Mouse (Mus musculus) liver, embryonic 16.5 days (tissue): Measurements from ENCODE around the gene Sned1. TPM values are rescaled to one million over a fixed set of nuclear protein-coding genes. Genes with fewer than 3 reads are reported as not detected.

Source experiments
- ATAC-seq: fragments of 200-750 bp; cut with Nextera tagmentation; 2 replicates; pipeline ENCODE4 v1.8.0; 2017; ENCODE audit warnings: low read depth, mild to moderate bottlenecking, moderate number of reproducible peaks, moderate library complexity
- H3K27ac ChIP-seq: fragments of 300-500 bp; sonication (generic); 2 replicates; pipeline ENCODE4 v1.5.1; 2014; ENCODE audit warnings: mild to moderate bottlenecking, low read length
- H3K27me3 ChIP-seq: fragments of 300-500 bp; sonication (generic); 2 replicates; pipeline ENCODE4 v1.6.1; 2014; ENCODE audit warnings: low read depth, low read length, mixed read lengths; ENCODE audit not compliant: control insufficient read depth, insufficient read depth
- H3K36me3 ChIP-seq: fragments of 300-500 bp; sonication (generic); 2 replicates; pipeline ENCODE4 v1.6.1; 2014; ENCODE audit warnings: mild to moderate bottlenecking; ENCODE audit not compliant: control insufficient read depth, insufficient read depth
- H3K4me1 ChIP-seq: fragments of 300-500 bp; sonication (generic); 2 replicates; pipeline ENCODE4 v1.6.1; 2014; ENCODE audit warnings: low read depth, low read length, mixed read lengths; ENCODE audit not compliant: control insufficient read depth
- H3K4me2 ChIP-seq: fragments of 300-500 bp; sonication (generic); 2 replicates; pipeline ENCODE4 v1.6.1; 2014; ENCODE audit warnings: low read depth, low read length, mixed read lengths
- H3K4me3 ChIP-seq: fragments of 300-500 bp; sonication (generic); 2 replicates; pipeline ENCODE4 v1.5.1; 2014; ENCODE audit warnings: low read depth, mild to moderate bottlenecking, low read length
- H3K9ac ChIP-seq: fragments of 300-500 bp; sonication (generic); 2 replicates; pipeline ENCODE4 v1.6.1; 2014; ENCODE audit warnings: low read depth, low read length
- H3K9me3 ChIP-seq: fragments of 300-500 bp; sonication (generic); replicated peaks from 2 replicates; pipeline ENCODE4 v1.6.1; 2016; ENCODE audit warnings: low read length; ENCODE audit not compliant: control insufficient read depth
- WGBS: fragments of 180-500 bp; shearing (Covaris S2); extraction: QIAGEN DNeasy Blood & Tissue Kit; methylation state at CpG from one replicate; pipeline ENCODE4 v1.1.7; 2014; ENCODE audit not compliant: insufficient replicate concordance; 5-methylcytosine and 5-hydroxymethylcytosine counted together
- polyA plus RNA-seq: library from polyadenylated mRNA; unstranded; fragments of >200 nt; fragmentation: Nextera tagmentation; extraction: Ambion mirVana; gene quantifications from 2 replicates; pipeline ENCODE4 v1.2.1, GENCODE M21; 2015

Gene Sned1
- polyA plus RNA-seq, 1 experiment from 2014 or later: 0.19 TPM

GRCm38 (mm10) chr1:93252586-93252985 lies 16.9 kb downstream of the Sned1 start:
- Histone ChIP-seq H3K27ac (no peak overlapping the region), H3K9ac (no peak overlapping the region), H3K9me3 (no peaks in the 10 kb centered on the region), H3K36me3 (no peaks in the 10 kb centered on the region), H3K4me1 (no peaks in the 10 kb centered on the region), H3K27me3 (no peaks in the 10 kb centered on the region), H3K4me2 (no peak overlapping the region), H3K4me3 (no peak overlapping the region)
- no peak for ATAC-seq
- 29% methylated on average over 2 of the region's 2 CpGs for WGBS

- Histone ChIP-seq H3K4me3 (no peak overlapping the region), H3K4me2 (no peak overlapping the region), H3K36me3 (no peaks in the 10 kb centered on the region), H3K27me3 (no peaks in the 10 kb centered on the region), H3K9ac (no peak overlapping the region), H3K4me1 (no peaks in the 10 kb centered on the region), H3K9me3 (no peaks in the 10 kb centered on the region), H3K27ac (no peak overlapping the region)
- ATAC-seq: no peak
- WGBS: 60% methylated on average over 7 of the region's 7 CpGs
These were observed 20.1 kb downstream of the Sned1 start for GRCm38 (mm10) chr1:93255761-93256160.

GRCm38 (mm10) chr1:93257560-93257959 lies 21.9 kb downstream of the Sned1 start:
- no peak for ATAC-seq
- Histone ChIP-seq H3K9me3 (no peaks in the 10 kb centered on the region), H3K4me2 (no peak overlapping the region), H3K4me1 (no peaks in the 10 kb centered on the region), H3K27me3 (no peaks in the 10 kb centered on the region), H3K27ac (no peak overlapping the region), H3K4me3 (no peak overlapping the region), H3K36me3 (no peaks in the 10 kb centered on the region), H3K9ac (no peak overlapping the region)
- 83% methylated on average over 1 of the region's 1 CpGs for WGBS

GRCm38 (mm10) chr1:93267207-93267606 lies 31.6 kb downstream of the Sned1 start:
- Histone ChIP-seq H3K4me2 (no peak overlapping the region), H3K4me3 (no peak overlapping the region), H3K4me1 (no peaks in the 10 kb centered on the region), H3K36me3 (no peaks in the 10 kb centered on the region), H3K27me3 (no peaks in the 10 kb centered on the region), H3K9ac (no peak overlapping the region), H3K9me3 (no peaks in the 10 kb centered on the region), H3K27ac (no peak overlapping the region)
- ATAC-seq: no peak
- 34% methylated on average over 3 of the region's 3 CpGs for WGBS

GRCm38 (mm10) chr1:93268246-93268645 lies 32.6 kb downstream of the Sned1 start:
- no peak overlapping the region for H3K27ac ChIP-seq
- no peaks in the 10 kb centered on the region for H3K36me3 ChIP-seq
- H3K9ac ChIP-seq: no peak overlapping the region
- no peak overlapping the region for H3K4me2 ChIP-seq
- no peaks in the 10 kb centered on the region for H3K27me3 ChIP-seq
- WGBS: 80% methylated on average over 2 of the region's 2 CpGs
- H3K4me3 ChIP-seq: no peak overlapping the region
- no peaks in the 10 kb centered on the region for H3K9me3 ChIP-seq
- ATAC-seq: no peak
- no peaks in the 10 kb centered on the region for H3K4me1 ChIP-seq

- no peak overlapping the region for H3K4me2 ChIP-seq
- no peak overlapping the region for H3K4me3 ChIP-seq
- 50% methylated on average over 3 of the region's 3 CpGs for WGBS
These were observed 35.0 kb downstream of the Sned1 start for GRCm38 (mm10) chr1:93270516-93271240.

GRCm38 (mm10) chr1:93271751-93272150 lies 36.1 kb downstream of the Sned1 start:
- Histone ChIP-seq H3K9ac (no peak overlapping the region), H3K27ac (no peak overlapping the region), H3K4me2 (no peak overlapping the region), H3K9me3 (no peaks in the 10 kb centered on the region), H3K36me3 (no peaks in the 10 kb centered on the region), H3K27me3 (no peaks in the 10 kb centered on the region), H3K4me3 (no peak overlapping the region), H3K4me1 (no peaks in the 10 kb centered on the region)
- WGBS: 57% methylated on average over 5 of the region's 6 CpGs
- no peak for ATAC-seq

More at GRCm38 (mm10) chr1:93270516-93271240, 35.0 kb downstream of the Sned1 start:
- ATAC-seq: no peak
- no peaks in the 10 kb centered on the region for H3K4me1 ChIP-seq
- no peak overlapping the region for H3K9ac ChIP-seq
- H3K36me3 ChIP-seq: no peaks in the 10 kb centered on the region
- no peaks in the 10 kb centered on the region for H3K9me3 ChIP-seq
- no peak overlapping the region for H3K27ac ChIP-seq
- H3K27me3 ChIP-seq: no peaks in the 10 kb centered on the region

GRCm38 (mm10) chr1:93272409-93272821 lies 36.8 kb downstream of the Sned1 start:
- Histone ChIP-seq H3K9me3 (no peaks in the 10 kb centered on the region), H3K4me1 (no peaks in the 10 kb centered on the region), H3K27ac (no peak overlapping the region), H3K36me3 (no peaks in the 10 kb centered on the region), H3K4me3 (no peak overlapping the region), H3K4me2 (no peak overlapping the region), H3K9ac (no peak overlapping the region), H3K27me3 (no peaks in the 10 kb centered on the region)
- WGBS: 3% methylated on average over 16 of the region's 16 CpGs
- no peak for ATAC-seq

GRCm38 (mm10) chr1:93275561-93275960 lies 39.9 kb downstream of the Sned1 start:
- Histone ChIP-seq H3K36me3 (no peaks in the 10 kb centered on the region), H3K27me3 (no peaks in the 10 kb centered on the region), H3K9ac (no peak overlapping the region), H3K4me2 (no peak overlapping the region), H3K4me1 (no peaks in the 10 kb centered on the region), H3K4me3 (no peak overlapping the region), H3K27ac (no peak overlapping the region), H3K9me3 (no peaks in the 10 kb centered on the region)
- 55% methylated on average over 6 of the region's 6 CpGs for WGBS
- no peak for ATAC-seq
